In the genomic region with DNA sequence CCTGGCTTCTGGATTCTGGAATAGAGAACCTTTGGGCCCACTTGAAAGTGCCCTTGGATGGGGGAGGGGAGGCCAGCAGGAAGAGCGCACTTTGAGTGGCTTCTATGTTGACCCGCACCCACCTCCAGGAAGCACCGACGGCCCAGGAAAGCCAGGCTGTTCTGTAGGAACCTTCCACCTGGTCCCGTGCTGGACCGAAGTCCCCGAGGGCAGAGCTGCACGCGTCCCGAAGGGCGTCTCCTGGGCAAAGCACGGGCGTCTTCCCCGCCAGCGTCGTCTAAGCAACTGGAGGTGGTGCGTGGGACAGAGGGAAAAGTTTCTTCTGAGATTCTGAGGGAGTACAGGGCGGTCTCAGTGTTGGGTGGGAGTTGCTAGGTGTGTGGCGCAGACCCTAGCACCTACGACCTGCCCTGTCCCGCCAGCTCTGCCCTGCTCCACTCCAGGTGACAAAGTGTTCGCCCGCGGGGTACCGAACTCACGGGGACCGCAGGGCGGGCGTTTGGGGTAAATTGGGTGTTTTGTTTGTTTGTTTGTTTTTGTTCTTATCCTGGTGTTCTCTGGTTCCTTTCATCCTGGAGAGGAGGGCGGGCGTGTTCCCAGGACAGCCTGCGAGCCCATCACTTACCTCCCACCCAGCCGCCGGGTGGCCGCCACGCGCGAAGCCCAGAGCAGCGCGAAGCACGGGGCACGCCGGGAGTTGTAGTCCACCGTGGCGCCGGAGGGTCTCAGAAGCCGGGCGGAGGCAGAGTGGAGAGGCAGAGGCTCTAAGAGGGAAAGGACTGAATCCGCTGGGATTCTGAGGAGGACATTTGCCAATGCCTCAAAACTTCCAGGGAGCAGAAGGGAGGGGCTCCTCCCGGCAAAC, we compare ENCODE assay signal across 7 mouse cellular contexts. TPM values are rescaled to one million over a fixed set of nuclear protein-coding genes. Genes with fewer than 3 reads are reported as not detected.
DNase-seq lines count a peak whose midpoint lies in the region; ATAC-seq lines count a peak whose summit lies in the region.

A gene (minus strand): TSS at position 782 of the 865 bp plus-strand sequence.

- peak within 1 kb of the TSS; percentile 72 for H3K9ac ChIP-seq in intestine, embryonic 16.5 days (ENCODE audit: low read depth, low read length)
- peak within 1 kb of the TSS; percentile 44 for H3K9ac ChIP-seq in limb, embryonic 15.5 days
- H3K9ac ChIP-seq in midbrain, embryonic 14.5 days (replicated peaks; ENCODE audit: low read length) = peak within 1 kb of the TSS; percentile 47; the same call in 1 of the 2 replicates

- H3K36me3 ChIP-seq in embryonic facial prominence, embryonic 10.5 days (replicated peaks) = no peaks in the 10 kb centered on the region
- no peaks in the 10 kb centered on the region for H3K36me3 ChIP-seq in intestine, embryonic 16.5 days (ENCODE audit: control insufficient read depth, insufficient read depth, low read length)
- H3K36me3 ChIP-seq in limb, embryonic 15.5 days = no peaks in the 10 kb centered on the region
- no peaks in the 10 kb centered on the region for H3K36me3 ChIP-seq in midbrain, embryonic 14.5 days (ENCODE audit: control insufficient read depth, insufficient read depth, low read length)

- peak within 1 kb of the TSS; percentile 94 for H3K4me2 ChIP-seq in intestine, embryonic 16.5 days (ENCODE audit: low read depth, low read length)
- peak within 1 kb of the TSS; percentile 91 for H3K4me2 ChIP-seq in limb, embryonic 15.5 days
- peak within 1 kb of the TSS; percentile 82 for H3K4me2 ChIP-seq in midbrain, embryonic 14.5 days (ENCODE audit: low read length)

- peak; percentile 86 for ATAC-seq in intestine, embryonic 16.5 days
- ATAC-seq in limb, embryonic 15.5 days (ENCODE audit: insufficient number of reproducible peaks, low FRiP score, low TSS enrichment, low read depth) = peak; percentile 81
- ATAC-seq in midbrain, embryonic 14.5 days (ENCODE audit: low FRiP score, low TSS enrichment) = peak; percentile 91

- H3K4me3 ChIP-seq in embryonic facial prominence, embryonic 10.5 days = peak within 1 kb of the TSS; percentile 66
- peak within 1 kb of the TSS; percentile 56 for H3K4me3 ChIP-seq in intestine, embryonic 16.5 days (ENCODE audit: low read length)
- H3K4me3 ChIP-seq in limb, embryonic 15.5 days = peak within 1 kb of the TSS; percentile 50
- peak within 1 kb of the TSS; percentile 51 for H3K4me3 ChIP-seq in midbrain, embryonic 14.5 days (replicated peaks; ENCODE audit: low read depth, low read length)

- H3K27ac ChIP-seq in embryonic facial prominence, embryonic 10.5 days (replicated peaks) = peak within 1 kb of the TSS; percentile 83
- no peak within 1 kb of the TSS for H3K27ac ChIP-seq in intestine, embryonic 16.5 days (ENCODE audit: low read length)
- H3K27ac ChIP-seq in limb, embryonic 15.5 days = peak within 1 kb of the TSS; percentile 38
- H3K27ac ChIP-seq in midbrain, embryonic 14.5 days (replicated peaks; ENCODE audit: low read depth, low read length) = no peak within 1 kb of the TSS

- peaks cover 30% of the 10 kb centered on the region for H3K27me3 ChIP-seq in embryonic facial prominence, embryonic 10.5 days (replicated peaks; ENCODE audit: low read depth, poor library complexity, severe bottlenecking)
- H3K27me3 ChIP-seq in intestine, embryonic 16.5 days (replicated peaks; ENCODE audit: control insufficient read depth, insufficient read depth, low read length) = no peaks in the 10 kb centered on the region
- H3K27me3 ChIP-seq in limb, embryonic 15.5 days = no peaks in the 10 kb centered on the region
- no peaks in the 10 kb centered on the region; the same call in 1 of the 2 replicates for H3K27me3 ChIP-seq in midbrain, embryonic 14.5 days (ENCODE audit: control insufficient read depth, insufficient read depth, low read length)

- 3% methylated on average over 50 of the region's 50 CpGs for WGBS in embryonic facial prominence, embryonic 10.5 days
- WGBS in intestine, embryonic 16.5 days = 1% methylated on average over 50 of the region's 50 CpGs
- 2% methylated on average over 50 of the region's 50 CpGs for WGBS in limb, embryonic 15.5 days
- 4% methylated on average over 50 of the region's 50 CpGs for WGBS in midbrain, embryonic 14.5 days

- peaks cover 26% of the 10 kb centered on the region for H3K4me1 ChIP-seq in embryonic facial prominence, embryonic 10.5 days
- H3K4me1 ChIP-seq in intestine, embryonic 16.5 days (ENCODE audit: control insufficient read depth, insufficient read depth, low read length) = peaks cover 9% of the 10 kb centered on the region
- peaks cover 20% of the 10 kb centered on the region for H3K4me1 ChIP-seq in limb, embryonic 15.5 days
- peaks cover 10% of the 10 kb centered on the region; the same call in 1 of the 2 replicates for H3K4me1 ChIP-seq in midbrain, embryonic 14.5 days (ENCODE audit: control insufficient read depth, insufficient read depth, low read length)

- no peaks in the 10 kb centered on the region for H3K9me3 ChIP-seq in embryonic facial prominence, embryonic 10.5 days
- no peaks in the 10 kb centered on the region for H3K9me3 ChIP-seq in intestine, embryonic 16.5 days (ENCODE audit: control insufficient read depth, low read length)
- H3K9me3 ChIP-seq in limb, embryonic 15.5 days = no peaks in the 10 kb centered on the region
- no peaks in the 10 kb centered on the region for H3K9me3 ChIP-seq in midbrain, embryonic 14.5 days (ENCODE audit: control insufficient read depth, low read length)

- peak; percentile 71 for DNase-seq in adrenal gland, postnatal 10 days
- peak; percentile 87 for DNase-seq in embryonic facial prominence, embryonic 10.5 days (ENCODE audit: low spot score)
- DNase-seq in heart, adult 11 months = peak; percentile 97
- peak; percentile 90 for DNase-seq in midbrain, embryonic 14.5 days
- peak; percentile 23 to 69 for DNase-seq in spleen, postnatal 4 days (ENCODE audit: low spot score in 2 of 2)

RNA-seq across cellular contexts. Expression of the gene that starts here (rescaled TPM):
- total RNA-seq in adrenal gland, postnatal 10 days (2021) = under 1 TPM; 0.24 to 0.69 TPM
- polyA plus RNA-seq in embryonic facial prominence, embryonic 10.5 days (2016; fragmentation: Nextera tagmentation; extraction: Ambion mirVana) = 0.55 and 0.92 TPM in 2 replicates
- polyA plus RNA-seq in intestine, embryonic 16.5 days (2015; fragmentation: Nextera tagmentation; extraction: Ambion mirVana) = 0.56 and 0.66 TPM in 2 replicates
- polyA plus RNA-seq in limb, embryonic 15.5 days (2015; fragmentation: Nextera tagmentation; extraction: Ambion mirVana) = 1.2 and 1.7 TPM in 2 replicates
- polyA plus RNA-seq in midbrain, embryonic 14.5 days (2014; fragmentation: Nextera tagmentation; extraction: Ambion mirVana) = 0.53 TPM in 1 of 2 replicates, not detected in the other

Comparison
In these comparisons a context has a peak if more than half of its experiments do, and no peak if none do; other contexts are left out.
1. Peak in DNase-seq in adrenal gland, postnatal 10 days; RNA of the gene not detected or under 1 TPM.
2. Peak in DNase-seq, H3K4me3 ChIP-seq and H3K27ac ChIP-seq in embryonic facial prominence, embryonic 10.5 days; RNA of the gene not detected or under 1 TPM.
3. Peak in ATAC-seq, H3K4me3 ChIP-seq, H3K9ac ChIP-seq and H3K4me2 ChIP-seq in intestine, embryonic 16.5 days; RNA of the gene not detected or under 1 TPM.
4. Peak in DNase-seq, ATAC-seq, H3K4me3 ChIP-seq, H3K9ac ChIP-seq and H3K4me2 ChIP-seq in midbrain, embryonic 14.5 days; RNA of the gene not detected or under 1 TPM.
5. DNase-seq: peak in every context shown above with its lines; median percentile 97 in heart, adult 11 months; 90 in midbrain, embryonic 14.5 days; 87 in embryonic facial prominence, embryonic 10.5 days; 71 in adrenal gland, postnatal 10 days; 46 in spleen, postnatal 4 days.